Mouse (Mus musculus) spleen, adult 12 weeks (tissue): ENCODE data around the gene Parp2.
"Not testable (repeated sequence)": the region's sequence is repeated elsewhere in the genome, so short reads cannot be mapped to it uniquely, and the experiment has no call there.

Source experiments
- DNase-seq: peaks from one replicate; pipeline ENCODE4 v3.0.0; 2022; ENCODE audit warnings: low spot score

Gene Parp2

DNA sequence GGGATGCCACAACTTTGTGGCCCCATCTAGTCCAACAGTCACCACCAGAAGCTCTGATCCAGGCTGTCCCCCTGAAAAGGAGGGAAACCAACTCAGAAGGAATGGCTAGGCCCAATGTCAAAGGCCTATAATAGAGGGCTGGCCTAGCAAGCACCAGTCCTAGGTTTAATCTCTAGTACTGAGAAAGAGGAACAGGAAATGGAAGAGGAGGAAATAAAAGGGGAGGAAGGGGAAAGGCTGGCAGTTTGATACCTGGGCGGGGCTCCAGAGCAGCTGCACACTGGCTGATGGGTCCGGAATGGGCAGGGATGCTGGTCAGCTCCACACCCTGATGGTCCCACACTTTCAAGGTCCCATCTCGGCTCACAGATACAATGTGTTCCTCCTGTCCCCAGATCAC is 22.2 kb downstream of the Parp2 start:
- DNase-seq, result no peak

DNA sequence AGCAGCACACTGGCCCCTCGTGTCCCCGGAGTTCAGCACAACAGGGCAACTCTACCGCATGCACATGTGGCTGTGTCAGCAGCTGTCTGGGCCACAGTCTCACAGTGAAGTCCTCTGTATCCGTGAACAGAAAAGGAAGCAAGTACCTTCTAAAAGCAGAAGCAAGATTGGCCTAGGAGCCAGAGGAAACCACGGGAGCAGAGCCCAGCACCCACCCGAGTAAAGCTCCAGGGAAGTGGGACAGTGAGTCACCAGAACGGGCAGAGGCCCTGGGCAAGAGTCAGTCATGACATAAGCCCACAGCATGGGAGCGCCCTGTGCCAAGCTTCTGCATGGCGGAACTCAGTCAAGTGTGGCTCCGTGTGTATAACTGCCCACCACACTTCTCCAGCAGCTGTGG is 26.3 kb downstream of the Parp2 start:
- no peak for DNase-seq

DNA sequence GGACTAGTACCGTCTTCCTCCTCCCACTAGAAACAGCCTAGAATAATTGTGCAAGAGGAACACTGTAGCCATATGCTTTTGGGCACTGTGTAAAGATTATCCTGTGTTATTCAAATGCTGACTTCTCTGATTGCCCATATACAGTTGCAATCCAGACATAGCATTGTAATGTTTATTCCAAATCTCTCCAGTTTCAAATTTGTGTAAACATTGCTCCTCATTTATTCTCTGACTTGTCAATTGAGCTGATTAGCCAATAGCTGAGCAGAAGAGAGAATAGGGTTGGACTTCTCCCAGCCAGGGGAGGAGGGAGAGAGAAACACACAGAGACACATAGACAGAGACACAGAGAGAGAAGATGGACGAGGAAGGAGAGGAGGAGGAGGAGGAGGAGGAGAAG is 26.8 kb downstream of the Parp2 start:
- DNase-seq, result no peak

DNA sequence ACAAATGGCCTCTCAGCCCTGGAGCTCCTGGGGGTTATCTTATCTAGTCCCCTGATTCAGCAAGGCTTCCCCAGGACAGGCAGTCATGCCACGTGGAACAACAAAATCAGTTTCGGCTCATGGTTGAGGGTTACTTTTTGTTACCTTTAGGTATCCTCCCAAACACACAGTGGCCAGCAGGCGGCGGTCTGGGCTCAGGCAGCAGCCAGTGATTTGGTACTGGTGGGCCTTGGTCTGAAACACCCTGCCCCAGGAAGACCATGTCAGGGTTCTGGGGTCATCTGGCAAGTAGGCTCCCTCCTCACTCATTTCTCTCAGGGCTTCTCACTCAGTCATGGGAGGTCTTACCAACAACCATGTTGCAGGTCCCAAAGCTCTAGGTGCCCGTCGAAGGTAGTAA is 29.6 kb downstream of the Parp2 start:
- DNase-seq, result no peak

DNA sequence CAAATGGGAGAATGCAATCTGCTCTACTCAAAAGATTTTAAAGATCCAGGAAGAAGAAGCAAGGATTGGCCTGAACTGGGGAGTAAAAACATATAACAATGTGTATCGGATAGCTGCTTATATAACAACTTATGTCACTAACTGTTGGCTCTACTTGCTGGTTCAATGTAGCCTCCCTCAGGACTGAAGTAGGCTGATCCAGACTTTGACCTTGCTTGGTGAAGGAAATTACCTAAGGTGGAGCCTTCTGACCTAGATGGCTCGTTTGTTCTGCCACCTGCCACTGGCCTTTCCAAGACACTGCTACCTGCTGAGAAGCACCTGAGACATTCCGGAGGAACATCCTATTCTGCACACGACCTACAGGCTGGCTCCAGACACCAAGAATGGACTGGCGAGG is 48.1 kb downstream of the Parp2 start:
- DNase-seq, result no peak

DNA sequence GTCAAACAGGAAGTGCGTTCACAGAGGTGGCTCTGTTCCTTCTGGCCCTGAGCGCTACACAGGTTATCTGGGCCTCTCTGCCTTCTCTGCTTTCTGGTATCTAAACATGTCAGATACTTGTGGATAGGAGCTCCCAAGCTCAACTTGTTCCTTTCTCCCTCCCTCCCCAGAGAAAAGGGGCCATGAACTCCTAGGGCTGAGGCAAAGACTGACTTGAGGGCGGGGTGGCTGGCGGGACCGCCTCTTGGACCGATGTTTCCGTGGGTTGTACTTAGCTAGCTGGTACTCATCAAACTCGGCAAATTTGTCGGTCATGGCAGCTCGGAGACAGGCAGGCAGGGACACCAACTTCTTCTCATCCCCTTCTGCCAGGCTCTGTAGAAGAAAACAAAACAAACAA is 55.0 kb downstream of the Parp2 start:
- DNase-seq, result no peak

DNA sequence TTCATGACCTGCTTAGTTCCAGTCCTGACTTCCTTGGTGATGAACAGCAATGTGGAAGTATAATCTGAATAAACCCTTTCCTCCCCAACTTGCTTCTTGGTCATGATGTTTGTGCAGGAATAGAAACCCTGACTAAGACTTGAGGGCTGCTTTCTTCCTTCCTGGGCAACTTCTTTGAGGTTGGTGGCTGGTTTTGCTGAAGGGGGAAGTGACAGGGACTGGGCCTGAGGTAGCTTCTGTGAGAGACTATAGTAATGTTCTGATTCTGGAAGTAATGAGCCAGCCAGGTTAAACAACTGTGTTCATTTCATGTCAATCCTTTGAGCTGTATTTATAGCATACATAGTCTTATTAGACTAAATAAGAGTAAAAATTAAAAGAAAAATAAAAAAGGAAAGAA is 57.4 kb downstream of the Parp2 start:
- not testable (repeated sequence) for DNase-seq

DNA sequence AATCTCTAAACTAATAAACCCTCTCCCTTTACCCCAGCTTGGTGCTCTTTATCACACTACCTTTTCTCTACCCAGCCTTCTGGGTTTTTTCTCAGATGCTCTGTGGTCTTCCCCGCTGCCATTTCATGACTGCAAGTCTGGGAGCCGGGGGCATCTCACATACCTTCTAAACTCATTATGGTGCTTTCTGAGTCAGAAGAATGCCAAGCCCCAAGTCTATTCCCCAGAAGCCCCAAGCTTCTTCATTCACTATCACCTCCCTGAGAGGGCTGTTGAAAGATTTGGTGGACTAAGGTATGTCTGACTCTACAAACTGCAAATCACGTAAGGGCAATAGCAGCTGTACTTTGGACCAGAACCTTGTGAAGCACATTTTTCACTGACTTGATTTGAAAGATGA is 59.3 kb downstream of the Parp2 start:
- no peak for DNase-seq

DNA sequence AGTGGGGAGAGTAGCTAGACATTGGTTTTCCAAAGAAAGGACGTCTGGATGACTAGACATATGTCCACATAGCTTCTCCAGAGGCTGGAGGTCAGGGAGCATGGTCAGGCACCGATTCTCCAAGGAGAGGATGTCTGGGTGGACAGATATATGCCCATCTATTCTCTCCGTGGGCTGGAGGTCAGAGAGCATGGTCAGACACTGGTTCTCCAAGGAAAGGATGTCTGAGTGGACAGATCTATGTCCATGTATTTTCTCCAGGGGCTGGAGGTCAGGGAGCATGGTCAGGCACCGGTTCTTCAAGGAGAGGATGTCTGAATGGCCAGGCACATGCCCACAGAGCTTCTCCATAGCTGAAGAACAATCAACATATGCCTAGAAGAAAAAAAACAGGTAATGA is 60.6 kb downstream of the Parp2 start:
- DNase-seq, result no peak

DNA sequence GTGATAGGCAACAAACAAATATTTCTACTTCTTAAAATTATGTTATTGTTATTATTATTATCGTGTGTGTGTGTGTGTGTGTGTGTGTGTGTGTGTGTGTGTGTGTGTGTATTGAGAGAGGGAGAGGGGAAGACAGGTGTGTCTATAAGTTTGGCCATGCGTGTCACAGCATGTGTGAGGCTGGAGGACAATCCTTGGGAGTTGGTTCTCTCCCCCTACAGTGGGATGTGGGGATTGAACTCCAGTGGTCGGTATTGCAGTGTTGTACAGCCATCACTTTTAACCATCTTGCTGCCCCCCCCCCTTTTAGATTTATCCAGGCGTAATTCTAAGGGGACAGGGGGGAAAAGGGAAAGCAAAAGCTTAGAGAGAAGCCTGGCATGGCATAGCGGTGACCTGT is 61.0 kb downstream of the Parp2 start:
- DNase-seq, result no peak

DNA sequence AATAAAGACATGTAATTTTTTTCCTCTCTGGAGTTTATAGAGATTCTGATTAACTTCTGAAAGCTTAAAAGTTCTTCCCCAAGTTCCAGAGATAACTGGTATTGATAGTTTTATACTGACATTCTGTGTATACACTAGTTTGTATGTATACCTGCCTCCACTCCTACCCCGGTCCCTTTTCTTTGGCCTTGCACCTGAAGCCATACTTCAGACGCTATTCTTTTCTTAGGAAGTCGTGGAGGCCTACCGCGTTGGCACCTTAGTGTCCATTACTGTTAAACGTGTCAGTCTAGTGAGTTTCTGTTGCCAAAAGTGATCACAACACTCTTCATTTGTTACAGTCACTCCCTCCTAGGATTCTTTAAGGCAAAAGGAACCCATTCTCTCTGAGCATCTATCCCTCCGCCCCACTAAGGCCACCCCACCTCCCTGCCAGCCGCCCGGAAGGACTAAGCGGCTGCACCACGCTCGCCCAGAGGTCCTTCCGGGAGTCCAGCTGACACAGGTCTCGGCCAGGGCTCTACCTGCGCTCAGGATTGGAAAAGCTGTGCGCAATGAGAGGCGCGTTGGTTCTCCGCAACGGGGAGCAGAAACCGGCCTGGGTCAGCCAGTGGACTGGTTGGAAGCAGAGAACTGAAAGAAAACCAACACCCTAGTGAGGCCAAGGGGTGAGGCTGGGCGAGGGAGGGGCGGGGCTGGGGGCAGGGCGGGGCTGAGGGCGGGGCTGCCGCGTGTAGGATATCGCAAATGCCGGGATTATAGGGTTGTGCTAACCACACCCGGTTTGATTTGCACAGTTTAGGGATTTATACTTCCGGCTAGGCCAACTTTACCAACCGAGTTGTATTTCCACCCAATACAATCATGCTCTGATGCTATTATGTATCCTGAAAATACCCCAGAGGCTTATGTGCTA is 62.5 kb downstream of the Parp2 start, which contains the start of gene Tep1:
Tep1 (minus strand) TSS at position 672 of the 916 bp plus-strand sequence.
- peak; percentile 63 for DNase-seq

DNA sequence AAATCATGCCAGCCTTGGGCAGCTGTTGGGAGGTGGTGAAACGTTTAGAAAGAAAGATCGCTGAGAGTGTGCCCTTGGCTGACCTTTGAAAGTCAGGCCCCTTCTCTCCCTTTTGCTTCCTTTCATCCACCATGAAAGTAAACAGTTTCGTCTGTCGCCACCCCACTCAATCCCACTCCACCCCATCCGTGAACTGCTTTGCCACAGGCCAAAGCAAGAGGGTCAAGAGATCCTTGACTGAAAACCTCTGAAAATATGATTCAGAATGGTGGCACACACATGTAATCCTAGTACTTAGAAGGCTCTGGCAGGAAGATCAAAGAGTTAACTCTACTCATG is 63.1 kb downstream of the Parp2 start:
- DNase-seq, result no peak
